Mouse (Mus musculus): ENCODE measurements at regions not wholly inside any gene's neighbourhood (a gene's known extent, or its start where the extent isn't known, plus 50 kb on each side); places are given as distances from the start of the nearest gene placed in this dataset.

- H3K4me1 ChIP-seq (replicated peaks; ENCODE audit: control insufficient read depth, insufficient read depth, low read length) = no peaks in the 10 kb centered on the region
- H3K36me3 ChIP-seq (ENCODE audit: control insufficient read depth, insufficient read depth, low read length) = no peaks in the 10 kb centered on the region
- H3K27ac ChIP-seq (ENCODE audit: low read depth) = no peak overlapping the region
- ATAC-seq (replicated peaks; ENCODE audit: low FRiP score, low TSS enrichment, low read depth) (no peak), DNase-seq (ENCODE audit: low spot score) (no peak)
- no peak overlapping the region for H3K4me3 ChIP-seq (ENCODE audit: low read depth, low read length)
- 85% methylated on average over 2 of the region's 2 CpGs for WGBS
- H3K9ac ChIP-seq (ENCODE audit: low read length) = no peak overlapping the region
- no peak overlapping the region for H3K4me2 ChIP-seq (ENCODE audit: low read length)
- no peaks in the 10 kb centered on the region for H3K9me3 ChIP-seq (ENCODE audit: control insufficient read depth, low read length)
- H3K27me3 ChIP-seq (replicated peaks; ENCODE audit: control insufficient read depth, insufficient read depth, low read length) = no peaks in the 10 kb centered on the region
Observed at GRCm38 (mm10) chrX:11204135-11204534, 94.9 kb upstream of the H2al1a start.

DNA sequence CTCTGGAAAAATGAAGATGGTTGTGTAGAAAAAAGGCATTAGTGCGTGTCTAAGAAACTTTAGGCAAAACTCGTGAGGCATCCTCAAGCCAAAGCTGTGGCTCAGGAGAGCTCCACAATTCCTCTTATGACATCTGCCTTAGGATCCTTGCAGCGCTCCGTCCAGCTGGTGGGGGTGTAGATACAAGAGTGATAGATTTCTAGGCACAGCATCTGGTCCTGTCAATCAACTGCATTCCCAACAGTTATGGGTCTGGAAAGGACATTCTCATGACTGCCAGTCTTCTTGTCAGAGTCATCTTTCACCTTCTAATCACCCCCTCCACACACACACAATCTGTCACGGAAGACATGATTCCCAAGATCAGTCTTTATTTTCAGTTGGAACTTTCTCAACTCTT, 89.2 kb upstream of the H2al1a start:
- H3K4me1 ChIP-seq (replicated peaks; ENCODE audit: control insufficient read depth, insufficient read depth, low read length) = no peaks in the 10 kb centered on the region
- no peaks in the 10 kb centered on the region for H3K9me3 ChIP-seq (ENCODE audit: control insufficient read depth, low read length)
- no peaks in the 10 kb centered on the region for H3K27me3 ChIP-seq (replicated peaks; ENCODE audit: control insufficient read depth, insufficient read depth, low read length)
- no peak overlapping the region for H3K27ac ChIP-seq (ENCODE audit: low read depth)
- no peak overlapping the region for H3K9ac ChIP-seq (ENCODE audit: low read length)
- no peak overlapping the region for H3K4me2 ChIP-seq (ENCODE audit: low read length)
- WGBS = 89% methylated on average over 5 of the region's 5 CpGs
- ATAC-seq (replicated peaks; ENCODE audit: low FRiP score, low TSS enrichment, low read depth) (no peak), DNase-seq (ENCODE audit: low spot score) (no peak)
- H3K4me3 ChIP-seq (ENCODE audit: low read depth, low read length) = no peak overlapping the region
- H3K36me3 ChIP-seq (ENCODE audit: control insufficient read depth, insufficient read depth, low read length) = no peaks in the 10 kb centered on the region

GRCm38 (mm10) chrX:11212811-11213210, 86.2 kb upstream of the H2al1a start:
- 45% methylated on average over 1 of the region's 1 CpGs for WGBS
- no peak for ATAC-seq (replicated peaks; ENCODE audit: low FRiP score, low TSS enrichment, low read depth)

GRCm38 (mm10) chrX:11213492-11213891, 85.6 kb upstream of the H2al1a start:
- no peak overlapping the region for H3K9ac ChIP-seq (ENCODE audit: low read length)
- DNase-seq (ENCODE audit: low spot score) (no peak), ATAC-seq (replicated peaks; ENCODE audit: low FRiP score, low TSS enrichment, low read depth) (no peak)
- H3K4me2 ChIP-seq (ENCODE audit: low read length) = no peak overlapping the region
- H3K4me1 ChIP-seq (replicated peaks; ENCODE audit: control insufficient read depth, insufficient read depth, low read length) = no peaks in the 10 kb centered on the region
- no peak overlapping the region for H3K27ac ChIP-seq (ENCODE audit: low read depth)
- no peak overlapping the region for H3K4me3 ChIP-seq (ENCODE audit: low read depth, low read length)
- H3K27me3 ChIP-seq (replicated peaks; ENCODE audit: control insufficient read depth, insufficient read depth, low read length) = no peaks in the 10 kb centered on the region
- 64% methylated on average over 3 of the region's 3 CpGs for WGBS
- no peaks in the 10 kb centered on the region for H3K36me3 ChIP-seq (ENCODE audit: control insufficient read depth, insufficient read depth, low read length)
- no peaks in the 10 kb centered on the region for H3K9me3 ChIP-seq (ENCODE audit: control insufficient read depth, low read length)

More at GRCm38 (mm10) chrX:11212811-11213210, 86.2 kb upstream of the H2al1a start:
- Histone ChIP-seq H3K9me3 (ENCODE audit: control insufficient read depth, low read length) (no peaks in the 10 kb centered on the region), H3K4me1 (replicated peaks; ENCODE audit: control insufficient read depth, insufficient read depth, low read length) (no peaks in the 10 kb centered on the region), H3K27ac (ENCODE audit: low read depth) (no peak overlapping the region), H3K4me2 (ENCODE audit: low read length) (no peak overlapping the region), H3K9ac (ENCODE audit: low read length) (no peak overlapping the region), H3K4me3 (ENCODE audit: low read depth, low read length) (no peak overlapping the region), H3K36me3 (ENCODE audit: control insufficient read depth, insufficient read depth, low read length) (no peaks in the 10 kb centered on the region), H3K27me3 (replicated peaks; ENCODE audit: control insufficient read depth, insufficient read depth, low read length) (no peaks in the 10 kb centered on the region)
- DNase-seq (ENCODE audit: low spot score) = no peak

DNA sequence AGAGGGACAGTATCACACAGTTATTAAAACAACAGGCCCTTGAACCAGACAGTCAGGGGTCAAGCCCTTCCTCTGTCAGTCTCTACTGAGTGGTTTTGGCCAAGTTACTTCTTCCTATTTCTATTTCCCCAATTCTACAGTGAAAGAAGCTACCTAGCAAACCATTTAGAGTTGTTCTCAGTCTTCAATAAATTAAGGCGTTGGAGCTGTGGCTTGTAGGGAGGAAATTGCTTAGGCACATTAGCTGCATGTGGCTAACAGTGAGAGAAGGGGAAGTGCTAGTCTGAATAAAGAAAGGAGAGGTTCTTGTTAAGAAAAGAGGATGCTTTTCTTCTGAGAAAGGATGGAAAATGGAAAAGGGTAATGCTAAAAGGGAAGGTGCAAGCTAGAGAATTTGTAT, 60.0 kb upstream of the H2al1a start:
- 74% methylated on average over 1 of the region's 1 CpGs for WGBS
- ATAC-seq (replicated peaks; ENCODE audit: low FRiP score, low TSS enrichment, low read depth) = no peak

DNA sequence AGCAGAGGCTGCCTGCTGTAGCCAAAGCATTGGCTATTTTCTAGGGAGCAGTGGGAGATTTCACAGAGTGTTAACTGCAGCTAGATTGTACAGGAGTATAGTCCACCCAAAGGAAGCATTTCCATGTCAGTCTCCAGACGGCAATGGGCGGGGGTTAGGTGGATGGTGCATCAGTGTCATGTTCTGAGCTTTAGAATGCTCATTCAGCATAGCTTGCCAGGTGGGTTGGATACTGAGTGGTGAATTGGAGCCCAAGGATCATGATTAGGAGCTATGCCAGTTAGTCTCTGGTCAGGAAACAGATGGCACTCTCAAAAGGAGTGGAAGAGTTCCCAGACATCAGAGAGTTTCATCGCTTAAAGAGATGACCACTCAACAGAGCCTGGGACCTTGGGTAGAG, 53.5 kb upstream of the H2al1a start:
- no peaks in the 10 kb centered on the region for H3K36me3 ChIP-seq (ENCODE audit: control insufficient read depth, insufficient read depth, low read length)
- DNase-seq (ENCODE audit: low spot score) (no peak), ATAC-seq (replicated peaks; ENCODE audit: low FRiP score, low TSS enrichment, low read depth) (no peak)
- 88% methylated on average over 3 of the region's 3 CpGs for WGBS
- H3K9ac ChIP-seq (ENCODE audit: low read length) = no peak overlapping the region
- no peak overlapping the region for H3K27ac ChIP-seq (ENCODE audit: low read depth)
- no peak overlapping the region for H3K4me2 ChIP-seq (ENCODE audit: low read length)
- no peaks in the 10 kb centered on the region for H3K9me3 ChIP-seq (ENCODE audit: control insufficient read depth, low read length)
- no peak overlapping the region for H3K4me3 ChIP-seq (ENCODE audit: low read depth, low read length)
- H3K27me3 ChIP-seq (replicated peaks; ENCODE audit: control insufficient read depth, insufficient read depth, low read length) = 0 out of 2 replicates have a peak, but pooled peaks cover 2% of the 10 kb centered on the region
- H3K4me1 ChIP-seq (replicated peaks; ENCODE audit: control insufficient read depth, insufficient read depth, low read length) = no peaks in the 10 kb centered on the region

More for the DNA sequence above, 60.0 kb upstream of the H2al1a start:
- H3K36me3 ChIP-seq (ENCODE audit: control insufficient read depth, insufficient read depth, low read length) = no peaks in the 10 kb centered on the region
- no peak overlapping the region for H3K4me3 ChIP-seq (ENCODE audit: low read depth, low read length)
- no peak overlapping the region for H3K27ac ChIP-seq (ENCODE audit: low read depth)
- H3K4me1 ChIP-seq (replicated peaks; ENCODE audit: control insufficient read depth, insufficient read depth, low read length) = no peaks in the 10 kb centered on the region
- no peak overlapping the region for H3K4me2 ChIP-seq (ENCODE audit: low read length)
- DNase-seq (ENCODE audit: low spot score) = no peak
- 0 out of 2 replicates have a peak, but pooled peaks cover 5% of the 10 kb centered on the region for H3K27me3 ChIP-seq (replicated peaks; ENCODE audit: control insufficient read depth, insufficient read depth, low read length)
- no peaks in the 10 kb centered on the region for H3K9me3 ChIP-seq (ENCODE audit: control insufficient read depth, low read length)
- no peak overlapping the region for H3K9ac ChIP-seq (ENCODE audit: low read length)

Measured in intestine, embryonic 14.5 days (tissue).